Mouse (Mus musculus): ENCODE data around the gene Stk38l.
A peak's percentile ranks its signal among the peaks of the same experiment; 100 is the strongest.

Gene Stk38l

GRCm38 (mm10) chr6:146724581-146725383 is at the start of gene Stk38l:
TSS of gene Stk38l (plus strand) at chr6:146724995.
- peak; percentile 97 for DNase-seq (ENCODE audit: extremely low spot score, low spot score)

GRCm38 (mm10) chr6:146676904-146677303 is 47.9 kb upstream of the Stk38l start:
- DNase-seq (ENCODE audit: extremely low spot score, low spot score), result no peak

GRCm38 (mm10) chr6:146678136-146679070 is 46.4 kb upstream of the Stk38l start:
- no peak for DNase-seq (ENCODE audit: extremely low spot score, low spot score)

- no peak for DNase-seq (ENCODE audit: extremely low spot score, low spot score)
Measured at GRCm38 (mm10) chr6:146683881-146684280, 40.9 kb upstream of the Stk38l start.

GRCm38 (mm10) chr6:146685781-146686308 is 39.0 kb upstream of the Stk38l start:
- no peak for DNase-seq (ENCODE audit: extremely low spot score, low spot score)

GRCm38 (mm10) chr6:146686463-146687196 is 38.2 kb upstream of the Stk38l start:
- DNase-seq (ENCODE audit: extremely low spot score, low spot score), result no peak

- no peak for DNase-seq (ENCODE audit: extremely low spot score, low spot score)
Measured at GRCm38 (mm10) chr6:146688010-146688409, 36.8 kb upstream of the Stk38l start.

GRCm38 (mm10) chr6:146688861-146689260 is 35.9 kb upstream of the Stk38l start:
- no peak for DNase-seq (ENCODE audit: extremely low spot score, low spot score)

GRCm38 (mm10) chr6:146697767-146698166 is 27.0 kb upstream of the Stk38l start:
- DNase-seq (ENCODE audit: extremely low spot score, low spot score), result no peak

GRCm38 (mm10) chr6:146698376-146698775 is 26.4 kb upstream of the Stk38l start:
- DNase-seq (ENCODE audit: extremely low spot score, low spot score), result no peak

- no peak for DNase-seq (ENCODE audit: extremely low spot score, low spot score)
Measured at GRCm38 (mm10) chr6:146700461-146700860, 24.3 kb upstream of the Stk38l start.

- DNase-seq (ENCODE audit: extremely low spot score, low spot score), result no peak
Measured at GRCm38 (mm10) chr6:146702126-146702881, 22.5 kb upstream of the Stk38l start.

- no peak for DNase-seq (ENCODE audit: extremely low spot score, low spot score)
Measured at GRCm38 (mm10) chr6:146703351-146703750, 21.4 kb upstream of the Stk38l start.

- DNase-seq (ENCODE audit: extremely low spot score, low spot score), result no peak
Measured at GRCm38 (mm10) chr6:146705631-146706030, 19.2 kb upstream of the Stk38l start.

- DNase-seq (ENCODE audit: extremely low spot score, low spot score), result no peak
Measured at GRCm38 (mm10) chr6:146719606-146720005, 5.2 kb upstream of the Stk38l start.

- no peak for DNase-seq (ENCODE audit: extremely low spot score, low spot score)
Measured at GRCm38 (mm10) chr6:146723805-146724204, 990 bp upstream of the Stk38l start.

- DNase-seq (ENCODE audit: extremely low spot score, low spot score), result no peak
Measured at GRCm38 (mm10) chr6:146725384-146725791, 593 bp downstream of the Stk38l start.

- no peak for DNase-seq (ENCODE audit: extremely low spot score, low spot score)
Measured at GRCm38 (mm10) chr6:146731031-146731430, 6.2 kb downstream of the Stk38l start.

GRCm38 (mm10) chr6:146731692-146732091 is 6.9 kb downstream of the Stk38l start:
- no peak for DNase-seq (ENCODE audit: extremely low spot score, low spot score)

GRCm38 (mm10) chr6:146732232-146732631 is 7.4 kb downstream of the Stk38l start:
- no peak for DNase-seq (ENCODE audit: extremely low spot score, low spot score)
